Mouse (Mus musculus) stomach, embryonic 14.5 days (tissue): ENCODE data around the gene Rab2b. TPM values are rescaled to one million over a fixed set of nuclear protein-coding genes. Genes with fewer than 3 reads are reported as not detected.

Experiments
- polyA plus RNA-seq: library from polyadenylated mRNA; unstranded; fragments of >200 nt; fragmentation: Nextera tagmentation; extraction: Ambion mirVana; gene quantifications from 2 replicates; pipeline ENCODE4 v1.2.1, GENCODE M21; 2014

The Rab2b gene
- polyA plus RNA-seq, 1 experiment from 2014 or later: 27.3 TPM

Other genes starting within 250 kb of the Rab2b start
- not detected in 2 replicates for gene Olfr221, start 237.1 kb downstream of the Rab2b start, polyA plus RNA-seq
- gene Hnrnpc, start 175.5 kb downstream of the Rab2b start, polyA plus RNA-seq: 586 and 599 TPM in 2 replicates
- 54.3 and 67.1 TPM in 2 replicates for gene Rpgrip1, start 168.8 kb downstream of the Rab2b start, polyA plus RNA-seq
- gene Supt16, start 82.1 kb downstream of the Rab2b start, polyA plus RNA-seq: 86.0 and 87.3 TPM in 2 replicates
- gene Chd8, start 21.8 kb downstream of the Rab2b start, polyA plus RNA-seq: 49.7 and 56.0 TPM in 2 replicates
- gene Tox4, start 399 bp downstream of the Rab2b start, polyA plus RNA-seq: 47.3 and 56.0 TPM in 2 replicates
- gene Mettl3, start 25.6 kb upstream of the Rab2b start, polyA plus RNA-seq: 41.3 and 45.3 TPM in 2 replicates
- 14.6 and 16.2 TPM in 2 replicates for gene Sall2, start 49.2 kb upstream of the Rab2b start, polyA plus RNA-seq
- not detected in 2 replicates for gene Olfr1513, start 76.9 kb upstream of the Rab2b start, polyA plus RNA-seq
- gene Olfr1512, start 99.6 kb upstream of the Rab2b start, polyA plus RNA-seq: not detected in 2 replicates
- not detected in 2 replicates for gene Olfr1511, start 117.8 kb upstream of the Rab2b start, polyA plus RNA-seq
- not detected in 2 replicates for gene Olfr1510, start 134.8 kb upstream of the Rab2b start, polyA plus RNA-seq
- gene Olfr1509, start 163.4 kb upstream of the Rab2b start, polyA plus RNA-seq: not detected in 2 replicates
- not detected in 2 replicates for gene Olfr1508, start 187.9 kb upstream of the Rab2b start, polyA plus RNA-seq
- gene Olfr1507, start 216.2 kb upstream of the Rab2b start, polyA plus RNA-seq: not detected in 2 replicates